Mouse (Mus musculus): ENCODE data around the gene Mast4.
A peak's percentile ranks its signal among the peaks of the same experiment; 100 is the strongest.

Gene Mast4

DNA sequence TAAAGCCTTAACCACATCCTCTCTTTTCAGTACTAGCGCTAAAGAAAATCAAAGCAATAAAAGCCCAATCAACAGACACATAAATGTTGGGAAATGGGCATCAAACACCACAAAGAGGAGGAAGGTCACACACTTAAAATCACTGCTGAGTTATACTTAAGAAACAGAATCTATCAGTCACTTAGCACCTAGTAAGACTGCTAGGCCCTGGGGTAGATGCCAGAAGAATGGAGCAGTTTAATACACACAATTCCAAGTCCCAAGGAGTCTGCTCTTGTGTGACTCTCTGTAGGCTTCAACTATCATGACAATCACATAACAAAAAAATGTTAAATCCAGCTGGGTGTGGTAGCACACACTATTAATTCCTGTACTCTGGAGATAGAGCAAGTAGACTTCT is 483.0 kb downstream of the Mast4 start:
- no peak for DNase-seq

GRCm38 (mm10) chr13:102850594-102850993 is 483.7 kb downstream of the Mast4 start:
- DNase-seq = peak; percentile 86

- DNase-seq = no peak
Measured at GRCm38 (mm10) chr13:102849068-102849467, 485.2 kb downstream of the Mast4 start.

GRCm38 (mm10) chr13:102846473-102846872 is 487.8 kb downstream of the Mast4 start:
- DNase-seq = no peak

DNA sequence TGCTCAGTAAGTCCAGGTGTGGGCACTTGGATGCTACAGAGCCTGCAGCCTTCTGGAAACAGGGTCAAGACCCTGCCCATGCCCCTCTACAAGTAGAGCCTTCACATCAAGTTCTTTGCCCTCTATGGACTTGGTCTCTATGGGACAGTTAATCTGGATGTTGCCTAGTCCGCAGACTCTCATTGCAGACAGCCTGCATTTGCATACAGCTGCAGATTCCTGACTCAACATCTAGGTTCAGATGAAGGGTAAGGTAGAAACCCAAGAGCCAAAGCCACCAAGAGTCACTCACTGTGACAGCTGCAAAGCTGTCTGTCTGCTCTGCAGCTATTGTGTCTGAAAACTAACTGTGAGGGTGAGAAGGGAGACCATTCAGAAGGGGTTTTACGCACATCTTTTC is 491.6 kb downstream of the Mast4 start:
- no peak for DNase-seq

- DNase-seq = no peak
Measured at GRCm38 (mm10) chr13:102842237-102842636, 492.1 kb downstream of the Mast4 start.

DNA sequence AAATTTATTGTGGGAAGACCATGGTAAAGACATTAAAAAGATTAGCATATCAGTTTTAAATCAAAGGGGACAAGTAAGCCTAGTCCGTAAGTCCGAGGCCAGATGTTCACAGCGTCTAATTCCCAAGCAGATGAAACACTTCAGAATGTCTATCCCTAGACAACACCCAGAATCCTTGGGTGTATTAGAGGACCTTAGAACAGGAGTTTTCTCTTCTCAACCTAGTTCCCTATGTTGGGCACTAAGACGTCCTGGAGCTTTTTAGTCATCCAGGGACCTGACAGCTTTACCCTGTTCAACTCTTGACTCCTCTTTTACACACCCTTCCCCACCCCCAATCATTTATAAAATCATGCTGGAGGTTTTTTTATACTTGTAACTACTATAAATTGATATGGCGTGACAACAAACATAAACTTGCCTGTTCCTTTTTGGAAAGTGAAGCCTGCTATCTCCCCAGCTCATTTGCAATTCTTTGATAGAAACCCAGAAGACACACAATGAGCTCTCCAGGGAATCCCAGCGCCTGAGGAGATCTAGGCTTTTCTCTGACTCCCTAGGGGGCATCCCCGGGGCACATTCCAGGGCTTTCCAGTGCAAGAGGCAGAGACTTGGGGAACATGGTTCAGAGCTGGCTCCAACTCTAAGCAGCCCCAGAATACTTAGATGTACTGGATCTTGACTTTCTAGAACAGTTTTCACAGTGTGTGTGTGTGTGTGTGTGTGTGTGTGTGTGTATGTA is 494.4 kb downstream of the Mast4 start:
- peak; percentile 80 for DNase-seq

DNA sequence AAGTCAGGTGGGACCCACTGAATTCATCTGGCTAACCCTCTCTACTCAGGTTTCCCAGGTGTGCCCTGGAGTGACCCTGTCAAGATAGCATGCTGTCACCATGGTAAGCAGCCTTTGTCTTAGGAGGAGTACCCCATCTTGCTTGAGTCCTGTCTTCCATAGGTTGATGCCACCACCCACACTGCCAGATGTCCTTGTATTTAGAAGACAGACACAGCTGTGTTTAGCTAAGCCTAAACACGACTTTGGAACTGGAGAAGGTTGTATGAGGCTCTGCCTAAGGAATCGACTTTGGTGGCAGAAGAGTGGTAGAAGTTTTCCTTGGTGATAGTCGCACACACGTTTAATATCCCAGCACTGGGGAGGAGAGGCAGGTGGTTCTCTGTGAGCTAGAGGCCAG is 496.9 kb downstream of the Mast4 start:
- DNase-seq = no peak

DNA sequence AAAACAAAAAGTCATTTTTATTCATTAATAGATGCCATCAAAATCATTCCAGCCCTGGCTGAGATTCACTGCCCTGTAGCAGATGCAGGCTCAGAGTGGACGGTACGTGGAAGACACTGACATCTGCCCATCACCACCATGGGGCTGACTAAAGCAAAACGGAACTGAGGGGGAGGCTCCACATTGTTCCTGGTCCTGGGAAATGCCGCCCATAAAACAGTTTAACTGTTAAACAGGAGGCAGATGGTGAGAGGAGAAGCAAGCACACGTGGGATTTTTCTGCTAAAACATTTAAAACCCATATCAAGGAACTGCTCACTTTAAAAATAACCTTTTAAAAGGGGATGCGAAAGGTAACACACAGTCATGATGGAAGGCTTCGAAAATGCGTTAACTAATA is 499.0 kb downstream of the Mast4 start:
- no peak for DNase-seq

GRCm38 (mm10) chr13:102818287-102818686 is 516.0 kb downstream of the Mast4 start:
- no peak for DNase-seq

DNA sequence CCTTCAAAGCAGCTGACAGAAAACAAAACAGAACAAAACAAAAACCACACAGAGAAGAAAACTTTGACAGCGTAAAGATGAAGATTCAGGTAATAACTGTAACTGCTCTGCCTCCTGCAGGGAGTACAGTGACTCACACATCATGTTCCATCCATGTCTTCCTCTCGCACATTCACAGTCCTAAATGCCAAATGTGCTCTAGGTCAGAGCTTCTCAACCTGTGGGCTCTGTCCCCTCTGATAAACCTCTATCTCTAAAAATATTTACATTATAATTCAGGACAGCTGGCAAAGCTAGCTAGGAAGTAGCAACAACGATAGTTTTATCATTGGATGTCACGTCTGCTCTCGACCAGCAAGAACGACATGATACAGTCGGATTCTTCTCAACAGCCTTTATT is 517.6 kb downstream of the Mast4 start:
- peak; percentile 40 for DNase-seq

- peak; percentile 24 for DNase-seq
Measured at GRCm38 (mm10) chr13:102815158-102815557, 519.1 kb downstream of the Mast4 start.

DNA sequence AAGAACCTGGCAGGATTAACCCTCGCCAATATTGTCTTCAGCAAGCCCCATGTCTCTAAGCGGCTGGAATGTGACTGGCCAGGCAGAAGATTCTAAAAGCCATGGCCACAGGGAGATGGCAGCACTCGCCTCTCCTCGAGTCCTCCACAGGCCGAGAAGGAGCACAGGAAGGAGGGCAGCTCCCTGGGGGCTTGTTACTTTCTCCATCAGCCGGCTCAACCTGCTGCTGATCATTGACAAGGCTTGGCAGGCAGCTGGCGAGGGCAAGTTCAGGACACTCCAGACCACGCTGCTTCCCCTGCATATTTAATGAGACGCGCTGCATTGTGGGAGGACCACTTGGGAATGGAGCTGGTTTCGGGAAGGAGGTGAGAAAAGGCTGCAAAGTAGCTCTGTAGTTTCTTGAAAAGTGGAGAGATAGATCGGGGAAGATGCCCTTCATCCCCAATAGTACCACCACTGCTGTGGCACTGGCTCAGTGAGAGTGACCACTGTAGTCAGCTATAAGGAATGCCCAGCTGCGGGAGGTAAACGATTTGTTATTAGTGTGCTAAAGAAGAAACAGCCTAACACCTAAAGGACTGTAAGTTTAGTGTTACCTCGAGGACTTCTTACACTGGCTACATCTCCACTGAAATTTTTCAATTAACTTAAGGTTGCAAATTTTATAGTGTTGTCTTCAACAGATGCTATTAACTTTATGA is 523.0 kb downstream of the Mast4 start:
- DNase-seq = peak; percentile 95

DNA sequence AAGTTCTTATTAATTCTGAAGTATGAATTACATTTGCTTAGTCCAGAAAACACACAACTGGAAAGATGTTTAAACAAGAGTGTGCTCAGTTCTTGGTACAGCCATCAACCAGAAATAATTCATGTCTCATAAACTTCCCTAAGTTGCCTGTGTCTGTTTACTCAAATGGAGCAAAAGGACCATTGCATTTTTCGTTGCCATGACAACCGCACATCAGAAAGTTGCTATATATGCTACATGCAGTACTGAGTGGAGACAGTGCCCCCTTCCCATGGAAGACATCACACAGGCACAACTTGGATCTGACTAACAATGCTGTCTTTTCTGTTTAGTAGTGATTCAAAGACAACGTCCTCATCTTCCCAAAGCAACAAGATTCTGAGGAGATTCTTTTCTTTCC is 527.6 kb downstream of the Mast4 start:
- no peak for DNase-seq

- DNase-seq = peak; percentile 83
Measured at GRCm38 (mm10) chr13:102805190-102805589, 529.1 kb downstream of the Mast4 start.

GRCm38 (mm10) chr13:102803206-102803605 is 531.1 kb downstream of the Mast4 start:
- DNase-seq = peak; percentile 40

GRCm38 (mm10) chr13:102792157-102792556 is 542.1 kb downstream of the Mast4 start:
- DNase-seq = no peak

GRCm38 (mm10) chr13:102790601-102791155 is 543.6 kb downstream of the Mast4 start:
- peak; percentile 78 for DNase-seq

GRCm38 (mm10) chr13:102786666-102787230 is 547.5 kb downstream of the Mast4 start:
- peak; percentile 61 for DNase-seq

DNA sequence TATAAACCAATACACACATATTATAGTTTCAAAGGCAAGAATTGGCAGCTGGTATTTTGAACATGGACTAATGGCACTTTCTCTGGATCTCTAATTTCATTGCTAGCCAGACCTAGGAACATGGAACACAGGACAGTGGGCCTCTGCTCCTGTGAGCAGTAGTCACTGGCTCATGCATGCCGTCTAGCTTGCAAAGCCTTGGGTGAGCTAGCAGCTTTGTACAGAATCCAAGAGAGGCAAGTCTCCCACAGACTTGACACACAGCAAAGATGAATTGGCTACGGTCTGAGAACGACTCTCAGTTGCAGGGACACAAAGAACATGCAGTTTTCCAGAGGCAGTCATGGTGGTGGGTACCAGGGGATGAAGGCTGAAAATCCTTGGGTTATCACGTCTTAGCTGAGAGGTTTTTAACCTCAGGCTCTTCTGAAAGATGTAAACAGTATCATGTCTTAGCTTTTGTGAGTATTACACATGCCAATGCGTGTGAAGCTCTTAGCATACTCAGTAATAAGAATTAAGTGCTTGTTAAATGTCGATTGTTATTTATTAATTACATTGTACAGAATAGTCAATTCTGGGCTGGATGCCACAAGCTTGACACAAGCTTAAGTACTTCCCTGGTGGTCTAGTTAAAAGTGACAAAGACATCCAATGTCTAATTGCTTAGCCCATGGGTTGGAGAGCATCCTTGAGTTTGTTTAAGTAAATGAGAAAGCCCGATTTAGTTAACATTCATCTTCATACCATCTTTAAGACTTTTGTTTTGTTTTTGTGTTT is 550.6 kb downstream of the Mast4 start:
- peak; percentile 30 for DNase-seq

- DNase-seq = peak; percentile 22
Measured at GRCm38 (mm10) chr13:102779275-102779674, 555.0 kb downstream of the Mast4 start.

GRCm38 (mm10) chr13:102778859-102779258 is 555.4 kb downstream of the Mast4 start:
- peak; percentile 16 for DNase-seq

DNA sequence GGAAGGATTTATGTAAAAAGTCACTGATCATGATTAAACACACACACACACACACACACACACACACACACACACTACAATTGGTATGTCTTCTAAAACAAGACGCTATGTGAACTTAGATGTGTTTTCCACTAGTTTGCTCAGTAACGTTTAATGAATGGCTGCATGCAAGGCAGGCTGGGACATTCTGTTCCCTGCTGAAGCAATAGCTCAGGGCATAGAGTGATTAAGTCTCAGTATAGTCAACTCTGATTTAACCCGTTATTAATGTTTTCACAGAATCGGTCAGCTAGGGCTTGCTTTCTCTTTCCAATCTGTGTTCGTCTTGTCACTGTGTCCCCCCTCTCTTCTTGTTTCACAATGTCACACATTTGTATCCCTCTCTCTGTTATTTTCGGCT is 558.8 kb downstream of the Mast4 start:
- peak; percentile 15 for DNase-seq

Data from heart, adult 11 months (tissue).